Mouse (Mus musculus) liver, embryonic 11.5 days (tissue): ENCODE results near the gene Tmub1. TPM values are rescaled to one million over a fixed set of nuclear protein-coding genes. Genes with fewer than 3 reads are reported as not detected.
"Not testable (repeated sequence)": the region's sequence is repeated elsewhere in the genome, so short reads cannot be mapped to it uniquely, and the experiment has no call there.

ENCODE experiments used
- ATAC-seq: fragments of 200-750 bp; cut with Nextera tagmentation; replicated peaks from 2 replicates; pipeline ENCODE4 v1.8.0; 2017; ENCODE audit warnings: moderate number of reproducible peaks, mild to moderate bottlenecking, moderate TSS enrichment, moderate library complexity; ENCODE audit not compliant: low FRiP score
- DNase-seq: peaks from one replicate; pipeline ENCODE4 v3.0.0-alpha.2; 2017; ENCODE audit warnings: low spot score
- H3K27ac ChIP-seq: fragments of 300-500 bp; sonication (generic); 2 replicates; pipeline ENCODE4 v1.5.1; 2014; ENCODE audit warnings: mild to moderate bottlenecking, low read depth, low read length, control low read depth
- H3K27me3 ChIP-seq: fragments of 300-500 bp; sonication (generic); replicated peaks from 2 replicates; pipeline ENCODE4 v1.6.1; 2014; ENCODE audit warnings: low read length, mixed read lengths; ENCODE audit not compliant: control insufficient read depth, insufficient read depth
- H3K36me3 ChIP-seq: fragments of 300-500 bp; sonication (generic); 2 replicates; pipeline ENCODE4 v1.6.1; 2014; ENCODE audit warnings: mild to moderate bottlenecking, low read length, moderate library complexity, mixed read lengths; ENCODE audit not compliant: control insufficient read depth, insufficient read depth
- H3K4me1 ChIP-seq: fragments of 300-500 bp; sonication (generic); replicated peaks from 2 replicates; pipeline ENCODE4 v1.6.1; 2014; ENCODE audit warnings: low read length, mixed read lengths; ENCODE audit not compliant: control insufficient read depth, insufficient read depth
- H3K4me2 ChIP-seq: fragments of 300-500 bp; sonication (generic); 2 replicates; pipeline ENCODE4 v1.6.1; 2014; ENCODE audit warnings: mild to moderate bottlenecking, control low read depth, moderate library complexity
- H3K4me3 ChIP-seq: fragments of 300-500 bp; sonication (generic); 2 replicates; pipeline ENCODE4 v1.5.1; 2014; ENCODE audit warnings: low read depth, low read length, control low read depth
- H3K9ac ChIP-seq: fragments of 300-500 bp; sonication (generic); 2 replicates; pipeline ENCODE4 v1.6.1; 2014; ENCODE audit warnings: low read depth, low read length, control low read depth
- H3K9me3 ChIP-seq: fragments of 300-500 bp; sonication (generic); 2 replicates; pipeline ENCODE4 v1.6.1; 2016; ENCODE audit warnings: low read length, inconsistent platforms, mixed read lengths; ENCODE audit not compliant: control insufficient read depth
- WGBS: fragments of 180-500 bp; shearing (Covaris S2); extraction: QIAGEN DNeasy Blood & Tissue Kit; methylation state at CpG from one replicate; pipeline ENCODE4 v1.1.7; 2014; 5-methylcytosine and 5-hydroxymethylcytosine counted together
- polyA plus RNA-seq: library from polyadenylated mRNA; unstranded; fragments of >200 nt; fragmentation: Nextera tagmentation; extraction: Ambion mirVana; gene quantifications from 2 replicates; pipeline ENCODE4 v1.2.1, GENCODE M21; 2014

Gene Tmub1
- polyA plus RNA-seq, 1 experiment from 2014 or later = 12.3 TPM

- H3K9me3 ChIP-seq = no peaks in the 10 kb centered on the region
- DNase-seq = no peak
- H3K4me1 ChIP-seq = no peaks in the 10 kb centered on the region; the same call in 1 of the 2 replicates
- peaks cover 17% of the 10 kb centered on the region; the same call in 1 of the 2 replicates for H3K36me3 ChIP-seq
- no peak overlapping the region for H3K4me3 ChIP-seq
- no peak for ATAC-seq
- H3K4me2 ChIP-seq = no peak overlapping the region
- H3K9ac ChIP-seq = no peak overlapping the region
- H3K27me3 ChIP-seq = no peaks in the 10 kb centered on the region
- no peak overlapping the region for H3K27ac ChIP-seq
- WGBS = 90% methylated on average over 11 of the region's 11 CpGs
Measured at GRCm38 (mm10) chr5:24400362-24400761, 47.3 kb downstream of the Tmub1 start.

GRCm38 (mm10) chr5:24399686-24400085 lies 48.0 kb downstream of the Tmub1 start:
- DNase-seq (no peak), ATAC-seq (no peak)
- H3K9ac ChIP-seq = no peak overlapping the region
- H3K27me3 ChIP-seq = no peaks in the 10 kb centered on the region
- H3K36me3 ChIP-seq = peaks cover 15% of the 10 kb centered on the region; the same call in 1 of the 2 replicates
- WGBS = 85% methylated on average over 10 of the region's 10 CpGs
- H3K4me1 ChIP-seq = peaks cover 4% of the 10 kb centered on the region; the same call in 1 of the 2 replicates
- no peak overlapping the region for H3K4me3 ChIP-seq
- no peak overlapping the region for H3K27ac ChIP-seq
- H3K9me3 ChIP-seq = no peaks in the 10 kb centered on the region
- no peak overlapping the region for H3K4me2 ChIP-seq

- not testable (repeated sequence) for H3K4me1 ChIP-seq, H3K36me3 ChIP-seq, H3K4me3 ChIP-seq, H3K27me3 ChIP-seq, H3K27ac ChIP-seq, ATAC-seq, H3K9me3 ChIP-seq, H3K4me2 ChIP-seq, H3K9ac ChIP-seq, DNase-seq
- WGBS = 81% methylated on average over 6 of the region's 6 CpGs
Measured at GRCm38 (mm10) chr5:24396254-24396653, 51.4 kb downstream of the Tmub1 start.

Other genes with a start within 250 kb of the Tmub1 start
- 2.5 and 3.8 TPM in 2 replicates for gene Kcnh2, start 96.2 kb downstream of the Tmub1 start, polyA plus RNA-seq
- gene Nos3, start 83.0 kb downstream of the Tmub1 start, polyA plus RNA-seq = 6.4 and 7.2 TPM in 2 replicates
- 0.75 and 1.0 TPM in 2 replicates for gene Atg9b, start 55.7 kb downstream of the Tmub1 start, polyA plus RNA-seq
- 54.6 and 55.2 TPM in 2 replicates for gene Abcb8, start 54.2 kb downstream of the Tmub1 start, polyA plus RNA-seq
- gene Asic3, start 34.5 kb downstream of the Tmub1 start, polyA plus RNA-seq = 0.19 TPM in 1 of 2 replicates, not detected in the other
- gene Cdk5, start 24.3 kb downstream of the Tmub1 start, polyA plus RNA-seq = 25.2 and 25.9 TPM in 2 replicates
- gene Slc4a2, start 24.0 kb downstream of the Tmub1 start, polyA plus RNA-seq = 20.5 and 22.4 TPM in 2 replicates
- gene Fastk, start 2.6 kb downstream of the Tmub1 start, polyA plus RNA-seq = 95.1 and 101 TPM in 2 replicates
- 29.4 and 30.6 TPM in 2 replicates for gene Agap3, start 4.3 kb upstream of the Tmub1 start, polyA plus RNA-seq
- 0.04 TPM in 1 of 2 replicates, not detected in the other for gene Gbx1, start 79.3 kb upstream of the Tmub1 start, polyA plus RNA-seq
- 0.23 and 0.30 TPM in 2 replicates for gene Asb10, start 93.1 kb upstream of the Tmub1 start, polyA plus RNA-seq
- 0.18 TPM in 1 of 2 replicates, not detected in the other for gene 4931409K22Rik, start 109.0 kb upstream of the Tmub1 start, polyA plus RNA-seq
- gene Abcf2, start 129.6 kb upstream of the Tmub1 start, polyA plus RNA-seq = 122 and 144 TPM in 2 replicates
- 14.6 TPM in 2 replicates for gene Chpf2, start 138.9 kb upstream of the Tmub1 start, polyA plus RNA-seq
- gene Smarcd3, start 176.6 kb upstream of the Tmub1 start, polyA plus RNA-seq = 13.6 and 15.2 TPM in 2 replicates
- 26.6 and 29.1 TPM in 2 replicates for gene Nub1, start 237.7 kb upstream of the Tmub1 start, polyA plus RNA-seq